Mouse (Mus musculus): ENCODE results near the gene Recql5.
A peak's percentile ranks its signal among the peaks of the same experiment; 100 is the strongest.

Gene Recql5

DNA sequence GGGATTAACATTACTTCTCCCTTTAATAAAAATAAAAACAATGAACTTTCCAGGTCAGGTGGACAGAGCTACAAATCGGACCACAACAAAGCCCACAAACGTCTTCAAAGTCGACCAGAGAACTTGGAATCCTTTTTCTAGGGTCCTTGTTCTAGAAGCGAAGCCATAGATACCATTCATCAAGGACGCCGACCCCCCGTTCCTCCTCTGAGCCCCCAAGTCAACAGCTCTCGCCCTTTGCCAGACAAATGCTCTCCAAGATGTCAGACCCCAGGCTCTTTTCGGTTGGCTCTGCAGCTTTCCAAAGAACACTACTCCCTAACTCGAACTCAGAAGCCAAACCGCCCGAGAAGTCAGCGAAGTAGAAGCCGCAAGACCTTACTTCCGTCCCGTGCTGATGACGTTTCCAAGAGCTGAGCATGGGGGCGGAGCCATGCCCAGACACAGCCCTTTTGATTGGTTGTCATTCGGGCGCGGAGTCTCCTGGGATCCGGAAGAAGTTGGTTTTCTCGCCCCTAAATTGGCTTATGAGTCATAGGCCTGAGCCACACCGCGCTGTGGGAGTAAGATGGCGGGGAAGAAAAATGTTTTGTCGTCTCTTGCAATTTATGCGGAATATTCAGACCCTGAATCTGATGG is at the start of gene Recql5, which contains the start of gene Sap30bp:
Gene Recql5, minus strand, starts transcription at position 370 of the 639 bp plus-strand sequence.
Gene Sap30bp, plus strand, starts transcription at position 175 of the 639 bp plus-strand sequence.
- peak; percentile 97 to 99 for DNase-seq (ENCODE audit: low spot score in 2 of 2)

DNA sequence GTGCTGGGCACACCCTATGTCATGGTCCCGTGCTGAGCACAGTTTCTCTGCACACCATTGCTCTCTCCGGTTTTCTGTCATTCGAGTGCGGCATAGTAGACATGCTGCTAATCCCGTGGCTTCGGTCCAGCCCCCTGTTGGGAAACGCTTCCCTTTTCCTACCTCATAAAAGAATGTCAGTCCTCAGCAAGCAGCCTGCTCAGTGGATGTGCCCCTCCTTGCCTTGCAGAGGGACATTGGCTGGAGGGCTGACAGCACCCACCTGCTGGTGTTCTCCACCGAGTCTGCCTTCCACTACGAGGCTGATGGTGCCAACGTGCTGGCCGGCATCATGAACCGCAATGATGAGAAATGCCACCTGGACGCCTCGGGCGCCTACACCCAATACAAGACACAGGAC is 49.2 kb upstream of the Recql5 start:
- no peak for DNase-seq (ENCODE audit: low spot score in 2 of 2)

DNA sequence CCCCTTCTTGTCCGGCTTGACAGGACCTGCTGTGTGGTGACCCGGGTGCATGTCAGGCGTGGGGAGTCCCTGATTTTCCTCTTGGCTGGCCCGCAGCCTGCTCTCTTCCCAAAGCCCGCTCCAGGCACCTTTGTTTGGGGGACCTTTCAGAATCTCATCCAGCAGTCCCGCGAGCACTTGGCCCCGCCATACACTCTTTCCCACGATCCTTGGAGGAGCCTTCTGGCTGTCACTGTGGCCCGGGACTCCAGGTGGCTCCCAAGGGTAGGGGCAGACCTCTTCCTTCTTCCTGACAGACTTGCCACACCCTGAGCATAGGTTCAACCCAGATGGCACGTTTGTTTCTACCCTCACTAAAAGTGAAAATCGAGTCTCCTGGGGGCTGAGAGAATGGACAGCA is 42.3 kb upstream of the Recql5 start:
- DNase-seq (ENCODE audit: low spot score in 2 of 2), result no peak

DNA sequence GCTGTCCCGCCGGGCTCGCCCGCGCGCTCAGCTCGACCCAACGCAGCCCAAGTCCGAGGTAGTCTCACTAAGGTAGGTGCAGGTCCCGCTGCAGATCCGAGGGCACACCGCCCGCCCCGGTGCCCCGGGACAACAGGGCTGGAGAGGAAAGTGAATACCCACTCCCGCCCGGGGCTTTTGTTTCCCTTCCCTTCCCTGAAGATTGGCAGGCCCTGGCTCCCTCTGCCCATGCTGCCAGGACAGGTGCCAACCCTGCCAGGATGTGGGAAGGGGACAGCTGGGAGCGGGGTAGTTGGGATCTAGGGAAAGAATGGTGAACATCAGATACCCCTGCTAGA is 41.8 kb upstream of the Recql5 start:
- DNase-seq (ENCODE audit: low spot score in 2 of 2), result no peak

DNA sequence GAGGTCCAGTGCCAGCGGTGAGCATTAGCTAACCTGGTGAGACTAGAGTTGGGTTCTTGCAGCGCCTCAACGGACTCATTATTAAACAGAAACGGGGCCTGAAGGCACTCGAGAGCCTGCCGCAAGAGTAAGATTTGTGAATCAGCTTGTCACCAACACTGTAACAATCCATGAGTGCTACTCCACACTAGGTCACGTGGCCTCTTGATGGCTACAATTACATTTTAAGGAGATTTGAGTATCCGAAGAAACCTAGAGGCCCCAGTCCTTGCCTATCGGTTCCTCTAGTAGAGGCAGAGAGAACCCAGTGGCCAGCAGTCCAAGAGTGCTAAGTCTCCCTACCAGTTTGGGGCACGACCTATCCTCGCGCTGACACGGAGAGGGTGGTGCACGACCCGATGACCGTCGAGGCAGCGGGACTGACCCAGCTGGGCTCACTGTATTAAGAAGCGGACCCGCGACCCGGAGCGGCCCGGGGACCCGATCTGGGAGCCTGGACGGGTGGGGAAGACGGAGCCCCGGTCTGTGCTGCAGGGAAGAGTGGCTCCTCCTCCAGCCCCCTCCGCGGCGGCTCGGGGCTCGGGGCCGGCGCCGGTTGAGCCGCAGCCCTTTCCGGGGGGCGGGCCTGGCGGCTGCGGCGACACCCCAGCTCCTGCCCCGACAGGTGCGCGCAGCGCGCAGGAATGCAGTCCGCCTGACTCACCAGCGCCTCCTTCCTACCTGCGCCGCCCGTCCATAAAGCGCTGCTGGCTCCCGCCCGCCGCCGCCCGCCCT is 41.2 kb upstream of the Recql5 start, which contains the start of gene Itgb4:
Gene Itgb4, plus strand, starts transcription at position 401 of the 774 bp plus-strand sequence.
- no peak for DNase-seq (ENCODE audit: low spot score in 2 of 2)

DNA sequence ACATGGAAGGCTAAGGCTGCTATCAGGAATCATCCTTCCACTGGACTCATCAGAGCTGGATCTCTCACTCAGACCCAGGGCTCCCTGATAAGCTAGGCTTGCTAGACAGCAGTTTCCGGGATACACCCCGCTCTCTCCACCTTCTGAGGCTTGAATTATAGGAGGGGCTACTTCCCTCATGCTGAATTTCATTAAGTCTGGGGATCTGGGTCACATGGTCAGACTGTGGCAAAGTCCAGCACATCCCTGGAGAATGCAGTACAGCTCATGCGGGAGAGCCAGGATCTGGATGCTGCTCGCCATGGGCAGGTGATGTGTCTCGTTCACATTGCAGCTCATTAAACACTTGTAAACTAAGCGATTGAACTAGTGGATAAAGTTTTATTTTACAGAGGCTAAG is 37.7 kb upstream of the Recql5 start:
- no peak for DNase-seq (ENCODE audit: low spot score in 2 of 2)

DNA sequence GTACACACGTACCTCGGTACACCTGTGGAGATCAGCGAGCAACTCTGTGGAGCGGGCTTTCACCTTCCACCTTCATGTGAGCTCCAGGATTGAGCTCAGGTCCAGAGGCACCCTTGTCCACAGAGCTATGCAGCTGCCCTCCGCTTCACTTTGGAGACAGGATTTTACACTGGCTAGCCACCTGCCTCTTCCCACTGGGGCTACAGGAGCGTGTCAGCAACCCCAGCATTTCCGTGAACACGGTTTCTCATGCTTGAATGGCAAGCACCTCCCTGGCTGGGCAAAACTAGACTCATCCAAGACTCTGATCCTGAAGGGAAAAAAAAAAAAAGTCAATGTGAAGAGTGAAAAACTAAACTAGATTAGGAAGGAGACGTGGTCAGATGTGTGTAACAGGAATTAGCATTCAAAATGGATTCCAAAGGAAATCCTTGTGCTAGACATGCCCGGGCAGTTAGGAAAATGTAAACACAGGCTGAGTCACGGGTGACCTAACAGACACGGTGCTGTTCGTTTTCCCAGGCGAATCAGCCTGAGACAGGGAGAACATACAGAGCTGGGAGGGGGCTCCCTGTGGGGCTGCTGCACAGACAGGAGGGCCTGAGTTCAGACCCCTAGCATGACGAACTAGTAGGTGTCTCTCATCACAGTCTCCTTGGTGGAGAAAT is 36.9 kb upstream of the Recql5 start:
- DNase-seq (ENCODE audit: low spot score in 2 of 2), result no peak

DNA sequence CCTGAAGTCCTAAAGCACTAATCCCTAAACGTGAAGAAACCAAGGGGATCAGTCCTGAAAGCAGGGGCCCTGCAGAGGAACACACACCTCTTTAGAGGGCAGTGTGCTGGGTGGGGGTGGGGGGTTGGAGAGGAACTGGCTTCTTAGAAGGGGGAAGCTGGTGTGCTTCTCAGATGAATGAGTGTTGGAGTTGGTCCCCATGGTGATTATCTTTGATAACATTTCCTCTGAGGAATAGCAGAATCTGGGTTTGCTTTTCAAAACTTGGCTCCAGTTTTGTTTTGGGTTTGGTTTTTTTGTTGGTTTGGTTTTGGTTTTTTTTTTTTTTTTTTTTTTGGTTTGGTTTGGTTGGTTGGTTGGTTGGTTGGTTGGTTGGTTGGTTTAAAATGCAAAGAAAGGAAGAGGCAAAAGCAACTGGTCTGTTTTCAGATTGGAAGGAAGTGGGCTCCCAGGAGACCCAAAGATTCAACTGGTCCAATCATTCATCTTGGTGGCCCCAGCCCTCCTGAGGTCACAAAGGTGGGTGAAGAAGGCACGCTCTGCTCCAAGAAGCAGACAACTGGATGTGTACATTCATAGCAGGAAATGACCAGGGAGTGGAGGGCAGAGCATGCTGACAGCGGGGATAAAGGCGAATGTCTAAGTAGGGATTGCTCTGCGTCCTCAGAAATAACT is 35.6 kb upstream of the Recql5 start:
- no peak for DNase-seq (ENCODE audit: low spot score in 2 of 2)

DNA sequence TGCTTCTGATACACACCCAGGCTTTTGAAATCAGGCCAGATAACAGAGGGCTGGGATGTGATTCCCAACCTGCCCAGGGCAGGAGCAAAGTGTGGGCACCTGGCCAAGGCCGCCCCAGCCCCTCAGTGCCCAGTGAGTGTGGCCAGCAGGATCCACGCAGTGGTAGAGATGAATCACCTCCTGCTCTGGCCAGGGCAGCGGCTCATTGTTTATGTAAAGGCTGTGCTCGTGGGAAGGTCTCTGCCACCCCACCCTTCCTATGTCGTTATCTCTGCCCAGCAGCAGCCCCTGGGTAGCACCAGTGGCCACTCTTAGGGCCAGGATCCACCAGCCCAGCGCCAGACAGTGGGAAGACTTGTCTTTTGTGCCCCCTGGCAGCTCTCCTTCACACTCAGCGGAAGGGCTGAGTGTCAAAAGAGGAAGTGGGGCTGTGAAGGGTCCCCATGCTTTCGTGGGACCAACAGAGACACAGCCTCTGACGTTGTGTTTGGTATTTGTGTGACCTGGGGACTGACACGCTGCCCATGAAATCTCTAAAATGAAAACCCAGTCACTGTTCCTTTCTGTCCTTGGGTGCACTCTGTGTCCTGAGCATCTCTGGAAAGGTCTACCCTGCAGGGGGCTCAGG is 31.8 kb upstream of the Recql5 start:
- no peak for DNase-seq (ENCODE audit: low spot score in 2 of 2)

DNA sequence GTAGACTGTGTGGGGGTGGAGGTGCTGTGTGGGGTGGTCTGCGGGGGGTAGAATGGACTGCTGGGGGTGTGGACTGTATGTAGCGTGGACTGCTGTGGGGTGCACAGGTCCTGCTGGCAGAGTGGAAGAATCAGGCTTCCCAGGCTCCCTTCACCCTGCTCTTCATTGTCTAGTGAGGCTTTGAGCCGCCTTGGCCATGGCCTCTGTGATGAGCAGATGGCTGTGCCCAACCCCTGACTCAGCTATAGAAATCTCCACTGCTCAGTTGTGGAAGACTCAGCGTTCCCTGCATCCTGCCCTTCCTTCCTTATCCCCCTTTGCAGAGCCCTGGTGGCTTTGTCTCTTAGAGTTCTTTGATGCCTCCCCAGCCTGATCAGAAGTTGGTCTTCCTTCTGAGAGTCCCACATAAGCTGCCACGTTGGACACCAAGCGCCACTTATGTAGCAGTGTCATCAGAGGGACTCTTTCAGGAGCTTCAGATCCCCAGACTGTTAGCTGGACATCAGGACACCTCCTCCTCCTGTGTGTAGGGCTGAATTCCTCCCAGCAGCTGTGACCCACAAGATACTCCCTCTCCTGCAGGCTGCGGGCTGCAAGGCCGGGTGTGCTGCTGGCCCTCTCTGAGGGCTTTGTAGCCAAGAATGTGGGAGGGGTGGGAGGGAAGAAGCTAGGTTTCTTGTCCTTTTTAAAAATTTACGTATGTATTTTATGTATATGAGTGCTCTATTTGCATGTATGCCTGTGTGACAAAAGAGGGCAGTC is 29.6 kb upstream of the Recql5 start:
- no peak for DNase-seq (ENCODE audit: low spot score in 2 of 2)

DNA sequence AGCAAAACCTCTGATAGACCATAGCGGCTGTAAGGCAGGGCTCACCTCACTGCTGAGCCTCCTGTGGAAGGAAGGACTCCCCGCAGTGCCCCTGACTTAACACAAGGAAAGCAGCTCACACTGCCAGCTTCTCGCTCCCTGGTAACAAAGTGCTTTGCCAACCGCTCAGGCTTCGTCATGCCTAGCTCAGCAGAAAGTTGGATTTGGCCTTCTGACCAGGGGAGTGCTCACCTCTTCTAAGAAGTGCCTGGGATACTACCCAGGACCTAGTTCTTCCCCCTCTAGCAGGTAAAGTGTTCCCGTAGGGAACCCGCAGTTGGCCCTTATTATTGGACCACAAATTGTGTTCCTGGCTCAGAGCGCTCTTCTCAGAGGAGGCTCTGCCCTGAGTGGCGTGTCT is 25.7 kb upstream of the Recql5 start:
- DNase-seq (ENCODE audit: low spot score in 2 of 2), result no peak

DNA sequence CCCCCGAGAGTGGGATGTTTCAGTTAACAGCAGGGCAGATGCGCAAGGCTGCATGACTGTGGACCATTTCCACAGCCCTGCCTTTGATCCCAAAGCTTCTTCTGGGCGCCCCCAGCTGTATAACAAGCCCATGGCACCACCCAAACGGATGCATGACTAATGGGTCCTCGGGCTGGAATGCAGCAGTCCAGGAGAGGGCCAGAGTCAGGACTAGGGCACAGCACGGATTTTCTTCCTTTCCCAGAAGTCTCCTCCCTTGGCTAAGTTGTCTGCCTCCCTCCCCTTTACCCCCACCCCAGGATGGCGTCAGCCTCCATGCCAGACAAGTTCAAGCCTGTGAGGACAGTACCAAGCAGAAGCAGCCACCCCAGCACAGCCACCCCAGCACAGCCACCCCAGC is 24.7 kb upstream of the Recql5 start:
- no peak for DNase-seq (ENCODE audit: low spot score in 2 of 2)

DNA sequence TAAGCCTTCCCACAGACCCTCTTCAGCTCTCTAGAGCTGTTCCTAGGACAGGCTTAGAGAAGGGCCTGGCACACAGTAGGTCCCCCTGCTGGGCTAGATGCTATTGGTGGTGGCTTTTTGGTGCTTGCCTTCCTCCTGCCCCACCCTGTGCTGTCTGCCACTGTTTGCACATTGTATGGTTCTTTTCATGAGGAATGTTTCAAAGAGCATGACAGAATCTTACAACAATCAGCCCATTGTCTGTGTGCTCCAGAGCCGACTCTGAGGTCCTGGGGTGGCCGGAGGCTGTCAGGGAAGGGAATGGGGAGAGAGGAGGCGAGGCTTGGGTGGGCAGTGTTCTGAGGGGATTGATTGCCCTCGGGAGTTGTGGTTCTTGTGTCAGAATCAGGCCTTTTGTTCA is 23.2 kb upstream of the Recql5 start:
- DNase-seq (ENCODE audit: low spot score in 2 of 2), result no peak

DNA sequence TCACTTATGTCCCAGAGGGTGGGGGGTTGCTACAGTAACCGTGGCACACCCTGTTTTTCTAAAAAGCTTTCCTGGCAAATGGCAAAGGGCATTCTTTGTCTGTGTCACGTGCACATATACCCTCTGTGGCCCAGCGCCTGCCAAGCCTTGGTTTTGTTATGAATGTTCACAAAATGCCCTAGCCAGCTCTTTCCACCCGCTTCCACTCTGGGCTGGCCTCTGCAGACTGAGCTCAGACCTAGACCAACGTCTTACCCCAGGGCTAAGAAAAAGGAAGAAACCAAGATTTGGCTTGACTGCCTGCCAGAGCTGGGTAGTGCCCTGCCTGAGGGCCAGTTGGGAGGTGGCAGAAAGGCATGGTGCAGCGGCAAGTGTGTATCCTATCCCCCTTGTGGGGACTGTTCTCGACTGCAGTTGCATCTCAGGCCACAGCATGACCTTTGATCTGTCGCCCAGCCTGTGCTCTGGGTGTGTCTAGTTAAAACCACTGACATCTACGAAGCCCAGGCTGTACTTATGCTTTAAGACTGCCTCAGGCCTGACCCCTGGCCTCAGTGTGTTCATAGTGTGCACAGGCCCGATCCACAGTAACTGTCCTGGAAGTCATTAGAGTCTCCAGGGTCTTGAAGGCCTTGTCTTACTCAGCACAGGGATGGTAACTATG is 22.1 kb upstream of the Recql5 start:
- no peak for DNase-seq (ENCODE audit: low spot score in 2 of 2)

DNA sequence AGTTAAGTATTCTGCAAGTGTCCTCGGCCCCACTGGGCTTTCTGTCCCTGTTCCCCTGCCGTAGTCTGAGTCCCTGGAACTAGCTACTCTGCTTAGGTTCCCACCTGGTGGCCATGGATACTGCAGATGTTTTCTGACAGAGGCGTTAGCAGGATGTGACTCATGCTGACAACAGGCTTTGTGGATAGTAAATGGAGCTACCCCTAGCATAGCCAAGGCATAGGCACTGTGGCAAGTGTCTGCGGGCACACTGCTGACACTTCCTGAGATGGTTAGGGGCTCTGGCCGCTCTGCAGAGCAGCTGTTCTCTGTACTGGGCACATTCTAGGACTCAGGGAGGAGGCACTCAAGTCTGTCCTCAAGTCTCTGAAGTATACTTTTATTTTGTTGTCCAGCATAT is 21.4 kb upstream of the Recql5 start:
- DNase-seq (ENCODE audit: low spot score in 2 of 2), result no peak

DNA sequence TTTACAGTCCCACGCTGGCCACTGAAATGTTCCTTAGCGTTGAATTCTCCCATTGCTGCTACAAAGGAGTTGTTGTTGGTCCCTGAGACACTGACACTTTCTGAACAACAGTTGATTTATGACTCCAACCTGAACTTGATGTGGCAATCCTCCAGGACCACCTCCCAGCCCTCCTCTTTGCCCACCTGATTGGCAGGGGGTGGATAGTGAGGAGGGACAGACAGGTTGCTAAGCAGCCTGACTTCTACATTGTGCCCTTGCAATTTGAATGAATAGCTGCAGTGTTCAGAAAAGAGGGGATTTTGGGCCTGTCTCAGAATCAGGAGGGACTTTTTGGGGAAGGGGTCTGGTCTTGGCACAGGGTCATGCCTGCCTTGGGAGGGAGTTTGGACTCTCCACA is 17.4 kb upstream of the Recql5 start:
- no peak for DNase-seq (ENCODE audit: low spot score in 2 of 2)

DNA sequence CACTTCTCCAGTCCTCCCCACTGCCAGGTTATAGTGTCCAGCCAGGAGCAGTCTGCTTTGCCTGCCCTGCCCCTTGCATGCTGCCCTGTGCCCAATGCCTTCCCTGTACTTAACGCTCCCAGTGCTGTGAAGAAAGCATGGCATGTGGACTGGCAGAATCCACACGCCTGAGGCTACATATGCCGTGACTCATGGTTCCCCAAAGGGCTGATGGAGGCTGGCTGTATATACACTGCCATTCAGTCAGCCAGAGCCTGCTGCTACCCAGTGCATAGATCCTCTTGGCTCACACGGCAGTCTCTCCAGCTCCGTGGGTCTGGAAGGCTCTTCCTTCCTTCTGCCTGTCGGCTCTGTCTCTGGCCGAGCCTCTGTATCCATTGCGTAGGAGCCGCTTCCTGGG is 15.0 kb upstream of the Recql5 start:
- no peak for DNase-seq (ENCODE audit: low spot score in 2 of 2)

DNA sequence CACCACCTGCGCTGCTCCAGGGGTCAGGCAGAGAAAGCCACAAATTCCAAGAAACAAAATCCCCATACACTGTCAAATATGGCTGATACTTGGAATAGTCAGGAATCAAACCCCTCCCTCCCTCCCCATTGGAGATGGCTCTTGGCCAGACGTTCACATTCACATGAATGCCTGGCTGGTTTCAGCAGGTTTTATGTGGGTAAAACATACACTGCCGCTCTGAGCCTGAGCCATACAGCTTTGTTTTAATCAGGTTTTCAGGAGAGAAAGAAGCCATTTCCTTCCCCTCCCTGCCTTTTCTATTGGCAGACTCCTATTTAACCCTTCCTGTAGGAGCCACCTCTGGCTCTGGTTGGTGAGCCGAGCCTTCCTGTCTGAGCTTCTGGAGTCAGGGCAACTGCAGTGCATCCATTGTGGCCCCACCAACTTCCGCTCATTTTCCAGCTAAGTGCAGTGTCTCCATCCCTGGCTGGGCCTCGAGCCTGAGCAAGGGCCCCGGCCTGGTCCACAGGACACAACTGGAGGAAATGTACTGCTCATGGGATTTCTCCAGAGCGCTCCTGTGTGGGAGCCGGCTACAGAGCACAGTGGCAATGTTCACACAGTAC is 13.0 kb upstream of the Recql5 start:
- DNase-seq (ENCODE audit: low spot score in 2 of 2), result no peak

DNA sequence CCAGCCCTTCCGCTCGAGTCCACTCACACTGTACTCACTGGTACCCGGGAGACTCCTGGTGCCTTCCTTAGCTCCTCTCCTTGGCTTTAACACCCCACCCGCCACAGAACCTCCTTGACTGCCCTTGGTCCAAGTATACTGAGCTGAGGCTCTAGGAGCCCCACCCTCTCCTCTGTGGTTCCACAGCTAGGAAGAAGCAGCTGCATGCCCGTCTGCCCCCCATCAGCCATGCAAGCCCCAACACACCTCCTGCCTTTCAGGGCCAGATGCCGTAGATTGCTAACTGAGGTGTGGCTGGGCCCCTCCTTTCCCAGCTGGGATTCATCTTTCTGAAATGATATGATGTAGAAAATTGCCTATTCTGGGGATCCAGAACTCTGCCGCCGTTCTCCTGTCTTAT is 12.0 kb upstream of the Recql5 start:
- no peak for DNase-seq (ENCODE audit: low spot score in 2 of 2)

DNA sequence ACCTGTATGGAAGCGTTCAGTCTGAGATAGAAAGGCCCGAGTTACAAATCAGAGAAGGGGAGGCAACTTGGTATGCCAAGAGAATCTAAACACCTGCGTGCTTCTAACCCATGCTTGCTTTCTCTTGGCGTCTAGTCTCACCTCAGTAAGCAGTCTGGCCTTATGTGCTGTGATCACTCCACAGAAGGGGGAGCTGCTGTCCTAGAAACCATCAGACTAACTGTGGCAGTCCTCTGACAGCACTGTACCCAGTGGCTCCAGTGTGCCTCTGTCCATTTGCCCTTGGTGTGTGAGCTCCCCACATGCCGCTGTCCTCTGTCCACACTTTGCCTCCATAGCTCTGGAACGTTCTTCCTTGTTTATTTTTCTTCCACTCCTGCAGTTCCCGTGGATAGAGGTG is 8.7 kb upstream of the Recql5 start:
- DNase-seq (ENCODE audit: low spot score in 2 of 2), result no peak

Measured in frontal cortex, postnatal 36 days (tissue).